Mouse (Mus musculus) left cerebral cortex, adult 6 months (tissue): ENCODE data around the gene Ash1l. TPM values are rescaled to one million over a fixed set of nuclear protein-coding genes. Genes with fewer than 3 reads are reported as not detected.

ENCODE experiments used
- long read RNA-seq, 2 experiments: library from polyadenylated mRNA; unstranded; transcript quantifications; one replicate each; pipeline ENCODE4 v2.0.0; 2019 to 2020
- polyA plus RNA-seq: library from polyadenylated mRNA; unstranded; fragments of <200 nt; fragmentation: Nextera tagmentation; gene quantifications from 2 replicates; pipeline ENCODE4 v1.2.3, GENCODE M21; 2021

Ash1l gene
- 7.1 and 9.1 TPM in 2 replicates for polyA plus RNA-seq
- long read RNA-seq, experiment 1, partial matches to known transcripts = 45 of 85 reads
- long read RNA-seq, experiment 1, other reads (novel, unspliced or antisense) = 40 of 85 reads
- long read RNA-seq, experiment 2, partial matches to known transcripts = 38 of 64 reads
- long read RNA-seq, experiment 2, other reads (novel, unspliced or antisense) = 26 of 64 reads

DNA sequence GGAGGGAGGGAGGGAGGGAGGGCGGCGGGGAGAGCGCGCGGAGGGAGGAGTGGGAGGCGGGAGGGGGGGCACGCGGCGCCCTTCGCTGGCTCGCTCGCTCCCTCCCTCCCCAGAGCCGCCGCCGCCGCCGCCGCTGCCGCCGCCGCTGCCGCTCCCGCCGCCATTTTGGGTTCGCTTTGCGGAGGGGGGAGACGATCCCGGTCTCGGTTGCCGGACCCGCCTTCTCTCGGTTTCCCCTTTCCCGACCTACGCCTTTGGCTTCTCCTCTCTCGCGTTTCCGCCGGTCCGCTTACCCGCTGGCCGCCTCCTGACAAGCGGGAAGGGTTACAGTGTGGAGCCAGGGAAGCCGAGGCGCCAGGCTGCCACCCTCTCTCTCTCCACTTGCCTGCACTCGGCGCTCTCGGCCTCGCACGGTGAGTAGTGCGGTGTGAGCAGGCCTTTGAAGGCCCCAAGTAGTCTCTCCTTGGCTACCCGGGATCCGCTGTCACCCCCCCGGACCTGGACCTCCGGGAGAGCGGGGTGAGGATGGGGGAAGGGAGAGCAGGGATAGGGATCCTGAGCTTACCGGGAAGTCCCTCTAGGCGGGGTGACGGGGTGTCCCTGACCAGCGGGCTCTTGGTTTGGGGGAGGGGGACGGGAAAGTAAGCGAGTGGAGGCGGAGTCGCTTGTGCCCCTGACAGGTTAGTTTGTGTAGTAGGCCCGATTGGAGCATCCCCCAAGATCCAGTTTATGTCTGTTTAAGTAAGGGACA, at the start of gene Ash1l, which contains the start of gene Dap3:
TSS of gene Ash1l (plus strand) at position 47 of the 751 bp plus-strand sequence.
TSS of gene Dap3 (minus strand) at position 606 of the 751 bp plus-strand sequence.

DNA sequence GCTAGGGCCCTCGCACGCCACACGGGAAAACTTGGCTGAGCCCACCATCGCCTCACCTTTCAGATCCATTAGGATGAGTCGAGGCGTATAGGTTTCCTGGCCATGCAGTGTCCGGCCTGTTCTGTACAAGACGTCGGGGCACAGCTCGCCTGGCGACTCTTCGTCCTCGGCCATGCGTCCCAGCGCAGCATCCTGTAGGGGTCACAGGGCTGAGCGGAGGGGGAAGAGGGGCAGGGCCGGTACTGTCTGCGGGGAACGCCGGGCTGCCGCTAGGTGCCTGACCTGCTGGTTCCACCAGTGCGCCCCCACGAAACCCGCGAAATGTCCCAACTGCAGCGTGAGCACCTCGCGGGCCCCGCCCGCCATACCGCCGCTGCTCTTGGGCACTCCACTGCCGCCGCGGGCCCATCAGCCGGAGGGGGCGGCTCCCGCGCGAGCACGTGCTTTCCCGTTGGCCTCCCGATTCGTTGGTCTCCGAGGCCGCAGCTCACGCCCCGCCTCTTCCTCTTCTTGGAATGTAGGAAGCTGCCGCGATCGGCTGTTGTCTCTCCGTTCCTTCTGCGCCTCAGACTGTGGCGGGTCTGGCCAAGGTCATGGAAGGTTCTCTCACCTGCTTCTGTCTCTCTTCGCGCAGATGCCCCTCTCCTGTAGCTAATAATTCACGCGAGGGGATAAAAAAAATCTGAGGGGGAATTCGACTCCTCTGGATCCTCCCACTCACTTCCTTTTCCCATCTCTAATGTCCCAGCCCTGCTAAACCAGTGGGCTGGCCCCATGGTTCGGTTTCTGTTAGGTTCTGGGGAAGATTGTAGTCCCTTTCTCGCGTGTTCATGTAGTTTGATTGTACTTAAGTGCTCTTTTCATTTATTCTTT, 36.7 kb upstream of the Ash1l start, which contains the start of gene Msto1:
TSS of gene Msto1 (minus strand) at position 489 of the 873 bp plus-strand sequence.

DNA sequence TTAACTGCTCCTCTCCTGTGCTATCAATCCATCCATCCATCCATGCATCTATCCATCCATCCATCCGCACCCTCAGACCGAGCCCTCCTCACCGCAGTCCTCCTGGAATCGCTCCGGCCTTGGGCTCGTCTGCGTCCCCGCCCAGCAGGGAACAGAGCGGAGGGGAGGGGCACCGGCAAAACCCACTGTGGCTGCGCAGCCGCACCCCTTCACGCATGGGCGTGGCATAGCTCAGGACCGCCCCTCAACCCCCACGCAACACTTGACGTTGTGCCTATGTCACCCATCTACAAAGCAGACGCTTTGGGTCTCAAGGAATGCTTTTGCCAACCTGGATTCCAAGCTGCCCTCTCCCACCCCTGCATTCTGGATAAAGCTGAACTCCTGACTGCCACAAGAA, 142.8 kb downstream of the Ash1l start, which contains the start of gene Rusc1:
TSS of gene Rusc1 (minus strand) at position 137 of the 400 bp plus-strand sequence.

DNA sequence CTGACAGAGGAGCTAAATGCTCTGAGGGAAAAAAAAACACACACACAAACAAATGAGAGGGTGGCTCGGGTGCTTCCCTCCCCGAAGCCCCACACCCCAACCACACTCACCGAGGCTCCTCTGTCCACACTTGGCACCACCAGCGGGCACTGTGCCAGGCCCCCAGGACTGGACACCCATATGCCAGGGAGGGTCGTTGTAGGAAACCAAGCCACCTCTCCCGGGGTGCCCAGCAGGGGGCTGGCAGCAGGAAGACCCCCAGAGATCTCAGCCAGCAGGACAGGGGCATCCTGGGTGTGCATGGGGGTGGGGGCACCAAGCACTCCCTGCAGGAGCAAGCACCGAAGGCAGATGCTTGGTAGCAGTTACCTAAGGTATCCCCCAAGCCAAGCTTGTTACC, 150.4 kb downstream of the Ash1l start, which contains the start of gene Gm43738:
TSS of gene Gm43738 (minus strand) at position 289 of the 400 bp plus-strand sequence.

DNA sequence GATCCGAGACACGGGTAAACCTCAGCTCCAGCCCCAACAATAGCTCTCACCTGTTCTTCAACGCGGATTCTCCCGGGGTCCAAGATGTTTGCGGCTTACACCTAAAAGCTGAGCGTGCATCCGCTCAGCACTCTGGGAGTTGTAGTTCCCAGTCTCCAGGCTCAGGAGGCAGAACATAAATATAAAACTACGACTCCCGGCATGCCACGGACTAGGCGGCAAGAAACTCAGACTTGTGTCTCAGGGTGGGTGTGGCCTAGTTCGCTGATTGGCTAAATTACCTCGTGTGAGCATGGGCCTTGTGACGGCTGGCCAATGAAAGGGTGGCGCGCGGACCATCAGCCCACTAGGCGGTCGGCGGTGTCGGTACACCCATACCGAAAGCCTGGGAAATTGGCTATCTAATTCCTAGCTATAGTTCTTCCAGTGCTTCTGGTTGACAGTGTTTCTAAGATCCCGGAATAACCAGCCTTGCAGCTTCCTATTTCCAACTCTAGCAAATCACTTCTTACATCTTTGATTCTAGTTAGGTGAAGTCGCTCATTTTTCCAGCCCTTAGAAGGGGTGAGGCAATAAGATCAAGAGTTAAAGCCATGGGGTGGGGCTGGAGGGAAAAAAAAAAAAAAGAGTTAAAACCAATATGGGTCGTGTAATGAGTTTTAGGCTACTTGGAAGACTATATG, 151.5 kb downstream of the Ash1l start, which contains the start of gene Fdps:
TSS of gene Fdps (minus strand) at position 148 of the 683 bp plus-strand sequence.

Other genes starting within 250 kb of the Ash1l start
- gene Rit1, start 233.8 kb upstream of the Ash1l start, polyA plus RNA-seq = 55.4 and 59.7 TPM in 2 replicates
- gene Syt11, start 175.5 kb upstream of the Ash1l start, polyA plus RNA-seq = 266 and 273 TPM in 2 replicates
- gene Gon4l, start 115.4 kb upstream of the Ash1l start, polyA plus RNA-seq = 4.7 and 5.8 TPM in 2 replicates
- 18.8 and 21.4 TPM in 2 replicates for gene Msto1, start 36.6 kb upstream of the Ash1l start, polyA plus RNA-seq
- 98.6 and 110 TPM in 2 replicates for gene Dap3, start 559 bp downstream of the Ash1l start, polyA plus RNA-seq
- gene Rusc1, start 142.7 kb downstream of the Ash1l start, polyA plus RNA-seq = 47.9 and 79.6 TPM in 2 replicates
- gene Gm43738, start 150.5 kb downstream of the Ash1l start, polyA plus RNA-seq = 0.10 TPM in 1 of 2 replicates, not detected in the other
- 156 and 192 TPM in 2 replicates for gene Fdps, start 151.3 kb downstream of the Ash1l start, polyA plus RNA-seq
- not detected in 2 replicates for gene Pklr, start 185.5 kb downstream of the Ash1l start, polyA plus RNA-seq
- 2.2 and 5.2 TPM in 2 replicates for gene Hcn3, start 209.6 kb downstream of the Ash1l start, polyA plus RNA-seq
- gene Clk2, start 214.2 kb downstream of the Ash1l start, polyA plus RNA-seq = 3.0 and 3.7 TPM in 2 replicates
- 65.4 and 69.8 TPM in 2 replicates for gene Scamp3, start 226.9 kb downstream of the Ash1l start, polyA plus RNA-seq
- 8.2 and 15.5 TPM in 2 replicates for gene Fam189b, start 232.5 kb downstream of the Ash1l start, polyA plus RNA-seq